Mouse (Mus musculus): ENCODE results near the gene Flnc. TPM values are rescaled to one million over a fixed set of nuclear protein-coding genes. Genes with fewer than 3 reads are reported as not detected.

Gene Flnc
- total RNA-seq, 2 experiments from 2014 or later = 267 to 438 TPM

Small RNA genes within 50 kb of the gene (microRNA-seq; reads per million reads assigned to microRNA genes)
- gene Gm26220 (0 reads per million in 2 experiments), gene Gm44354 (0 reads per million in 2 experiments)

Other genes starting within 250 kb of the Flnc start
- 10 to 100 TPM; 20.2 to 23.8 TPM for gene Impdh1, start 216.9 kb upstream of the Flnc start, total RNA-seq (2021)
- gene Hilpda, start 160.8 kb upstream of the Flnc start, total RNA-seq (2021) = 1 to 10 TPM; 5.3 to 5.4 TPM
- under 1 TPM; 0.20 to 0.21 TPM for gene Fam71f2, start 153.7 kb upstream of the Flnc start, total RNA-seq (2021)
- gene Fam71f1, start 114.1 kb upstream of the Flnc start, total RNA-seq (2021) = not detected
- gene Calu, start 85.2 kb upstream of the Flnc start, total RNA-seq (2021) = 100 to 1,000 TPM; 121 to 131 TPM
- under 1 TPM; 0.09 to 0.14 TPM for gene Opn1sw, start 44.8 kb upstream of the Flnc start, total RNA-seq (2021)
- gene Ccdc136, start 36.9 kb upstream of the Flnc start, total RNA-seq (2021) = 10 to 100 TPM in 1 of 2 experiments, 1 to 10 TPM in 1; 9.6 to 13.2 TPM
- 10 to 100 TPM; 97.8 to 99.2 TPM for gene Atp6v1f, start 34.5 kb downstream of the Flnc start, total RNA-seq (2021)
- gene Atp6v1fnb, start 38.2 kb downstream of the Flnc start, total RNA-seq (2021) = not detected
- 10 to 100 TPM; 12.4 to 13.8 TPM for gene Kcp, start 74.7 kb downstream of the Flnc start, total RNA-seq (2021)
- gene Irf5, start 93.4 kb downstream of the Flnc start, total RNA-seq (2021) = 1 to 10 TPM; 1.0 to 1.8 TPM
- gene Tnpo3, start 176.6 kb downstream of the Flnc start, total RNA-seq (2021) = 10 to 100 TPM; 28.3 to 28.8 TPM